Mouse (Mus musculus) brown adipose tissue, adult 24 weeks (tissue): ENCODE measurements around the gene Gng3. TPM values are rescaled to one million over a fixed set of nuclear protein-coding genes. Genes with fewer than 3 reads are reported as not detected.

Source experiments
- H3K27ac ChIP-seq: fragments of 200-500 bp; replicated peaks from 2 replicates; pipeline ENCODE4 v1.5.1; 2012; ENCODE audit warnings: low read depth, mild to moderate bottlenecking, low read length
- H3K4me1 ChIP-seq: fragments of 200-500 bp; 2 replicates; pipeline ENCODE4 v1.6.1; 2012; ENCODE audit warnings: low read length, mixed read lengths; ENCODE audit not compliant: control insufficient read depth, insufficient read depth, insufficient read length
- H3K4me3 ChIP-seq: fragments of 200-500 bp; 2 replicates; pipeline ENCODE4 v1.5.1; 2012; ENCODE audit warnings: low read depth, mild to moderate bottlenecking, low read length, moderate library complexity; ENCODE audit not compliant: insufficient read depth
- polyA plus RNA-seq: library from polyadenylated mRNA; stranded (reverse); fragments of >200 nt; gene quantifications from 2 replicates; pipeline ENCODE4 v1.2.4, GENCODE M21; 2012; ENCODE audit not compliant: missing spikeins, insufficient read depth, insufficient read length

Gng3 gene
- polyA plus RNA-seq, 1 experiment = not detected

GRCm38 (mm10) chr19:8831262-8831661, 7.7 kb downstream of the Gng3 start:
- Histone ChIP-seq H3K4me1 (no peaks in the 10 kb centered on the region), H3K4me3 (no peak overlapping the region), H3K27ac (no peak overlapping the region)

DNA sequence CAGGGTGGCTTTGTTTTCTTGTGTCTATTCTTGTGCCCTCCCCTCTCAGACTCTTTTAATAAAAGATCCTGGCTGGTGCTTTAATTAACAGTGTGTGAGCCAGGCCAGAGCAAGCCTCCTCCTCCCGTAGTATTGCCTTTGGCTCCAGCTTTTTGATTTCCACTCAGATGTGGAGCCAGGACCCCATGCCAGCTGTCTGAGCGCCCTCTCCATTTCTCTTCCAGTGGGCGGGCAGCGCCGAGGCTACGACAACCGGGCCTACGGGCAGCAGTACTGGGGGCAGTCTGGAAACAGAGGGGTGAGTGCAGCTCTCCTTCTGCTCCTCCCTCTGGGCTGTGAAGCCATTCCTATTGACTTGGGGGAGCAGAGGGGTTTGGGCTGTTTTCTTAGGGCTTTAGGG, 8.3 kb downstream of the Gng3 start:
- H3K4me1 ChIP-seq = no peaks in the 10 kb centered on the region
- H3K27ac ChIP-seq = no peak overlapping the region
- no peak overlapping the region for H3K4me3 ChIP-seq

GRCm38 (mm10) chr19:8829660-8830059, 9.3 kb downstream of the Gng3 start, which contains the start of gene AC129217.1:
TSS of gene AC129217.1 (plus strand) at chr19:8829773.
- Histone ChIP-seq H3K4me1 (no peaks in the 10 kb centered on the region), H3K27ac (no peak within 1 kb of the TSS), H3K4me3 (no peak within 1 kb of the TSS)

DNA sequence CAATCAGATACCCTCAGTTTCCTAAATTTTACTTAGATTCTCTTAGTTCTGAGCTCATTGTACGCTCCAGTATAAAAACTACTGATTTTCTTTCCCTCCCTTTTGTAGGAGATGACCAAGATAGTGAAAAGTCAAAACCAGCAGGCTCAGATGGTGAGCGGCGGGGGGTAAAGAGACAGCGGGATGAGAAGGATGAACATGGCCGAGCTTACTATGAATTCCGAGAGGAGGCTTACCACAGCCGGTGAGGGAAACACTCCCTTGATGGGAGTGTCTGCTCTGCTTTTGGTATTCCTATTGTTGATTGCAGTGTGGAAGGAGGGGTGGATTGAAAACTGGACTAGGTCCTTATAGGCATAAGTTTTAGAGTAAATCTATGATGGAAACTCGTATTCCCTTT, 16.3 kb downstream of the Gng3 start:
- Histone ChIP-seq H3K4me3 (peak overlapping the region; percentile 10), H3K27ac (no peak overlapping the region), H3K4me1 (peaks cover 4% of the 10 kb centered on the region; the same call in 1 of the 2 replicates)

DNA sequence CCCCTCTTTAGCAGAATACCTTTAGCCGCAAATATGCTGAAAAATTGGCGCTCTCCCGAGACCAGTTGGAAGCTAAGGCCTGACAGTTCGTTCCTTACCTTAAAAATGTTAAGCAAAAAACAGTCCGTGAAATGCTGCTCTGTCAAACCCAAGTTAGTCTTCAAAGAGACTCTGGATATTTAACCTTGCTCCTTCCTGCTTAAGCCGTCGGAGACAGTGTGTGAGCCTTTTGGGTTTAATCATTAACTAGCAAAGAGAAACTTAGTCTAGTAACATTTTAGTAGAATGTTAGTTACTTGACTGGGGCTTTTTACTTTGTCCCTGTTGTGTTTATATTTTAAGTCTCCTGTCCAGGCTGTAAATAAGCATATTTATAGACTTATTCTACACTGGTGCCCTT, 17.8 kb downstream of the Gng3 start:
- H3K27ac ChIP-seq = peak overlapping the region; percentile 97
- H3K4me1 ChIP-seq = peaks cover 4% of the 10 kb centered on the region; the same call in 1 of the 2 replicates
- H3K4me3 ChIP-seq = peak overlapping the region; percentile 85

- H3K4me1 ChIP-seq = peaks cover 4% of the 10 kb centered on the region; the same call in 1 of the 2 replicates
- peak overlapping the region; percentile 85 for H3K4me3 ChIP-seq
- peak overlapping the region; percentile 97 for H3K27ac ChIP-seq
These were observed 18.5 kb downstream of the Gng3 start for GRCm38 (mm10) chr19:8820424-8820956.

- peak within 1 kb of the TSS; percentile 85 for H3K4me3 ChIP-seq
- H3K27ac ChIP-seq = peak within 1 kb of the TSS; percentile 97
- H3K4me1 ChIP-seq = peaks cover 4% of the 10 kb centered on the region; the same call in 1 of the 2 replicates
These were observed 19.2 kb downstream of the Gng3 start, which contains the start of gene Hnrnpul2 for GRCm38 (mm10) chr19:8819596-8820423. TSS of gene Hnrnpul2 (plus strand) at chr19:8820010.

DNA sequence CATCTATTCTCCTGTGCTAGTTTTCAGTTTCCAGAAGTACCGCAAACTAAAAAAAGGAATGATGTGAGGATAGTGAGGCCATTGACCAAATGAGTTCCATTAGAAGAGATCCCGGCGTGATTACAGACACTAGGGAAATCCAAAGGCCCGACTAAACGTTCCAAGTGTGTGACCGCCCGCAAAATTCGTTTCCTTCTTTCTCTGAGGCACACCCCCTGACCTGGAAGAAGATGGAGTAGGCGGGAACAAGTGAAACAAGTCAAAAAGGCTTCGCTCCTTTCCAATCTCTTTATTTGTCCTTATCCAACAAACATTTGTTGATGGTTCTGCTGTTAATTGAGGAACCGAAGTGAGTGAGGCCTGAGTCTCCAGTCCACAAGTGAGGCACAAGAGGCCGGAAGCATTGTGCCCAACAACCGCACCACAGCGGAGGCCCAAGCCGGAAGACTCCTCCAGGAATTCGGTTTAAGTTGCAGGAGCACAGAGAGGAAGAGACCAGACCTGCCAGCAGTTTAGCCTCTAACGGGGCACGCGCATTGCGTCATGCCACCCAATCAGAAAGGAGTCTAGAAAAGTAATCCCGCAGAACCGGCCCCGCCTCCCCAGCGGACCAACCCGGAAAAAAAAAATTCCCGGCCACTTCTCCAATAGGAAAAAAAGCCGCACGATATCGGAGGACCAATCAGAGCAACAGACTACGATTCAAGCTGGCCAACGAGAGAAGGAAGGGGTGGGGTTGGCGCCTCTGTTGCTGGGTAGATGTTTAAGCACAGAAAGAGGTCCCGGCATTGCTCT, 20.0 kb downstream of the Gng3 start, which contains the start of gene Ttc9c:
Gene Ttc9c (minus strand): TSS at position 533 of the 795 bp plus-strand sequence.
- Histone ChIP-seq H3K4me1 (peaks cover 4% of the 10 kb centered on the region; the same call in 1 of the 2 replicates), H3K4me3 (peak within 1 kb of the TSS; percentile 85), H3K27ac (peak within 1 kb of the TSS; percentile 97)

DNA sequence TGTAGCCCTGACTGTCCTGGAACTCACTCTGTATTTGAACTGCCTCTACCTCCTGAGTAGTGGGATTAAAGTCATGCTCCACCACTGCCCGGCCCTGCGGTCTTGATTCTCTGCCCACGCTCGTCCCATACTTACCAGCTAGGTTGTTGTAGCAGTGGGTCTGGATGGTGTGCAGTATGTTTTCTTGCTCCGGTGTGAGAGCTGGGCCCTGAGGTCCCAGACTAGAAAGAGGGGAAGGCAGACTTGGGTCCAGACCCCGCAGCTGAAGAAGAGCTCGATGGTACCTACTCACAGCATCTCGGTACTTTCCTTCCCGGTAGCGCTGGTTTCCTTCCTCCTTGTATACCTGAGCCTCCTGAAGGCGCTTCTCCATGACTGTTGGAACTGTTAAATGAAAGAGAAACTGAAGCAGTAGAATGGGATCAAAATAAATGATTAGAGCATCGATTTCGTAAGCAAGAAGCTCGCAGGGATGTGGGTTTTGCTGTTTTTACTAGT, 20.6 kb downstream of the Gng3 start:
- H3K4me1 ChIP-seq = peaks cover 4% of the 10 kb centered on the region; the same call in 1 of the 2 replicates
- H3K4me3 ChIP-seq = peak overlapping the region; percentile 67
- peak overlapping the region; percentile 96 for H3K27ac ChIP-seq

GRCm38 (mm10) chr19:8817001-8817400, 22.0 kb downstream of the Gng3 start:
- no peak overlapping the region for H3K27ac ChIP-seq
- H3K4me1 ChIP-seq = peaks cover 4% of the 10 kb centered on the region; the same call in 1 of the 2 replicates
- H3K4me3 ChIP-seq = no peak overlapping the region

GRCm38 (mm10) chr19:8815812-8816211, 23.2 kb downstream of the Gng3 start:
- no peak overlapping the region for H3K27ac ChIP-seq
- no peak overlapping the region for H3K4me3 ChIP-seq
- H3K4me1 ChIP-seq = peaks cover 4% of the 10 kb centered on the region; the same call in 1 of the 2 replicates

- no peak overlapping the region for H3K4me3 ChIP-seq
- H3K4me1 ChIP-seq = 0 out of 2 replicates have a peak, but pooled peaks cover 7% of the 10 kb centered on the region
- H3K27ac ChIP-seq = peak overlapping the region; percentile 59; the same call in 1 of the 2 replicates
These were observed 32.2 kb downstream of the Gng3 start for GRCm38 (mm10) chr19:8806810-8807209.

DNA sequence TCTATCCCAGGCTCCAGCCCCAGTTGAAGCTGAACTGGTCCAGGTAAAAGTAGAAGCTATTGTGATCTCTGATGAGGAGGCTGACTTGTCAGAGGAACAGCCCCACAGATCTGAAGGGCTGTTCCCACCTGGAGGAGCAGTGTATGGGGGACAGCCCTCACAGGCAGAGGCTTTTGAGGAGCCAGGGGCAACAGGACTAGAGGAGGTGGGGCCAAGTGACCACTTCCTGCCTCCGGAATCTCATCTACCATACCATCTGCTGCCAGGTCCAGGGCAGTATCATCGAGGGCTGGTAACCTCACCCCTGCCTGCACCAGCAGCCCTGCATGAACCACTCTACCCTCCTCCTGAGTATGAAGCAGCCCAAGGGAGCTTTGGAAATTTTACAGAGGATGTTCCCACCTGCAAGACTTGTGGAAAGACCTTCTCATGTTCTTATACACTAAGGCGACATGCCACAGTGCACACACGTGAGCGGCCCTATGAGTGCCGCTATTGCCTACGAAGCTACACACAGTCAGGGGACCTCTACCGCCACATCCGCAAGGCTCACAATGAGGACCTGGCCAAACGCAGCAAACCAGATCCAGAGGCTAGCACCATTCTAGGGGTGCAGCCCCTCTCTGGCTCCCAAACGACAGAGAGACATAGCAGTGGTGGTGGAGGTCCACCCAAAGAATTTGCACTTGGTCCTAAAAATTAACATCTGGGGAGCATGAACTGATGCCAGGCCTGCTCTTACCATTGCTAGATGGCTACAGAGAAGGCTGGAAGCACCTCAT, 34.9 kb downstream of the Gng3 start:
- no peak overlapping the region for H3K27ac ChIP-seq
- no peak overlapping the region for H3K4me3 ChIP-seq
- 0 out of 2 replicates have a peak, but pooled peaks cover 7% of the 10 kb centered on the region for H3K4me1 ChIP-seq

DNA sequence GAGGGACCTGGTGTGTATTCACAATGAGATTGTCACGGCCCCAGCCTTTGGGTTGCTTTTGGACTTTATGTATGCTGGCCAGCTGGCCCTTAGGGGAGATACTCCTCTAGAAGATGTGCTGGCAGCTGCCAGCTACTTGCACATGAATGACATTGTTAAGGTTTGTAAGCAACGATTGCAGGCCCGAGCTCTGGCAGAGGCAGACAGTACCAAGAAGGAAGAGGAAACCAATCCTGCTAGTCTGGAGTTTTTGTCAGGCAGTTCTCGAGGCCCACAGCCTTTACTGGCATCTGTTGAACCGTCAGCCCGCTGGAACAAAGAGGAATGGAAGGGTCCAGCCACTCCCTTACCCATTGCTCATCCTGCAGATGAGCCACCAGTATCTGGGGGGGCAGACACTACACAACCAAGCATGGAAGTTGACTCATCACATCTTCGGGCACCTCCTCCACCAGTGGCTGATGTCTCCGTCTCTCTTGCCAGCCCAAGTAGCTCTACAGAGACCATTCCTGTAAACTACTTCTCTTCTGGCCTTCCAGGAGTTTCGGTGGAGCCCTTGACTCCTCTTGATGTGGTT, 35.7 kb downstream of the Gng3 start:
- 0 out of 2 replicates have a peak overlapping the region, but pooled peaks have one; percentile 72 for H3K4me3 ChIP-seq
- H3K27ac ChIP-seq = no peak overlapping the region
- H3K4me1 ChIP-seq = 0 out of 2 replicates have a peak, but pooled peaks cover 7% of the 10 kb centered on the region
